Mouse (Mus musculus): ENCODE data around the gene Pdzrn3.

DNA sequence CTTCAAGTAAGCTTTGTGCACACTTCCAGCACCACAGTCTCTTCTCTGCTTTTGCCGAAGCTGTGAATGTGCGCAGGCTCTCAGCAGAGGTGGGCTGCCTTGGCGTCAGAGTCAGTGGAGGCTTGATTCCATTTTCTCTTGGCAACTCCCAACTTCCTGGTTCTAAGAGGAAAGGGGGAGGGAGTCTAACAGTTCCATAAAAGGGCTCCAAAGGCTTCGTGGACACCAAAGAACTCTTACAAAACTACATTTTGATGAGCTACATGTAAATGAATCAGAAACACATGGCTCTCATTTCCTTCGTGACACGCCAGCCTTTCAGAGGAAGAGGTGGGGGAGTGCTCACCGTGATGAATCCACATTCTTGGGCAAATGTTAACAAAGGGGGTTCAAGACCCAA is 70.9 kb downstream of the Pdzrn3 start:
- no peak for TF ChIP-seq CTCF (IDR thresholded peaks at IDR 0.05; ENCODE audit: extremely low read depth, insufficient read length, insufficient replicate concordance, low read depth, low read length)
- no peak for TF ChIP-seq POLR2A (IDR thresholded peaks at IDR 0.05; ENCODE audit: low read depth, low read length)

All from small intestine, adult 2 months (tissue).